Mouse (Mus musculus) stomach, embryonic 16.5 days (tissue): Measurements from ENCODE around the gene Cabp1. TPM values are rescaled to one million over a fixed set of nuclear protein-coding genes. Genes with fewer than 3 reads are reported as not detected.
"Not testable (repeated sequence)": the region's sequence is repeated elsewhere in the genome, so short reads cannot be mapped to it uniquely, and the experiment has no call there.

Source experiments
- ATAC-seq: fragments of 200-750 bp; cut with Nextera tagmentation; 2 replicates; pipeline ENCODE4 v1.8.0; 2017; ENCODE audit warnings: moderate number of reproducible peaks, moderate TSS enrichment; ENCODE audit not compliant: insufficient read depth, low FRiP score
- H3K27ac ChIP-seq: fragments of 300-500 bp; sonication (generic); 2 replicates; pipeline ENCODE4 v1.5.1; 2014; ENCODE audit warnings: low read length
- H3K27me3 ChIP-seq: fragments of 300-500 bp; sonication (generic); 2 replicates; pipeline ENCODE4 v1.6.1; 2014; ENCODE audit warnings: low read length, control low read depth, mixed read lengths; ENCODE audit not compliant: control insufficient read depth, insufficient read depth
- H3K36me3 ChIP-seq: fragments of 300-500 bp; sonication (generic); 2 replicates; pipeline ENCODE4 v1.6.1; 2014; ENCODE audit warnings: low read length; ENCODE audit not compliant: control insufficient read depth, insufficient read depth
- H3K4me1 ChIP-seq: fragments of 300-500 bp; sonication (generic); 2 replicates; pipeline ENCODE4 v1.6.1; 2014; ENCODE audit warnings: low read length, control low read depth, mixed read lengths; ENCODE audit not compliant: control insufficient read depth, insufficient read depth
- H3K4me2 ChIP-seq: fragments of 300-500 bp; sonication (generic); 2 replicates; pipeline ENCODE4 v1.6.1; 2014; ENCODE audit warnings: low read depth, low read length, mixed read lengths
- H3K4me3 ChIP-seq: fragments of 300-500 bp; sonication (generic); replicated peaks from 2 replicates; pipeline ENCODE4 v1.5.1; 2014; ENCODE audit warnings: mild to moderate bottlenecking, low read length
- H3K9ac ChIP-seq: fragments of 300-500 bp; sonication (generic); 2 replicates; pipeline ENCODE4 v1.6.1; 2014; ENCODE audit warnings: low read length
- H3K9me3 ChIP-seq: fragments of 300-500 bp; sonication (generic); replicated peaks from 2 replicates; pipeline ENCODE4 v1.6.1; 2016; ENCODE audit warnings: low read length, control low read depth; ENCODE audit not compliant: control insufficient read depth
- WGBS: fragments of 180-500 bp; shearing (Covaris S2); extraction: QIAGEN DNeasy Blood & Tissue Kit; methylation state at CpG from one replicate; pipeline ENCODE4 v1.1.7; 2014; 5-methylcytosine and 5-hydroxymethylcytosine counted together
- polyA plus RNA-seq: library from polyadenylated mRNA; unstranded; fragments of >200 nt; fragmentation: Nextera tagmentation; extraction: Ambion mirVana; gene quantifications from 2 replicates; pipeline ENCODE4 v1.2.1, GENCODE M21; 2015

The Cabp1 gene
- polyA plus RNA-seq, 1 experiment from 2014 or later = 1.4 TPM

GRCm38 (mm10) chr5:115167396-115167795 is 26.8 kb downstream of the Cabp1 start:
- 63% methylated on average over 6 of the region's 6 CpGs for WGBS
- Histone ChIP-seq H3K36me3 (no peaks in the 10 kb centered on the region), H3K4me2 (no peak overlapping the region), H3K4me3 (no peak overlapping the region), H3K27me3 (no peaks in the 10 kb centered on the region), H3K4me1 (peaks cover 27% of the 10 kb centered on the region), H3K9ac (no peak overlapping the region), H3K9me3 (no peaks in the 10 kb centered on the region), H3K27ac (peak overlapping the region; percentile 14; the same call in 1 of the 2 replicates)
- no peak for ATAC-seq

- WGBS = 73% methylated on average over 7 of the region's 7 CpGs
- H3K9ac ChIP-seq = no peak overlapping the region
- peaks cover 27% of the 10 kb centered on the region for H3K4me1 ChIP-seq
- no peak overlapping the region for H3K4me3 ChIP-seq
- no peaks in the 10 kb centered on the region for H3K9me3 ChIP-seq
- no peak for ATAC-seq
- no peaks in the 10 kb centered on the region for H3K27me3 ChIP-seq
- peak overlapping the region; percentile 70 for H3K27ac ChIP-seq
- H3K4me2 ChIP-seq = no peak overlapping the region
- no peaks in the 10 kb centered on the region for H3K36me3 ChIP-seq
These were observed 27.4 kb downstream of the Cabp1 start for GRCm38 (mm10) chr5:115166815-115167194.

- H3K9ac ChIP-seq = no peak overlapping the region
- H3K4me2 ChIP-seq = no peak overlapping the region
These were observed 28.0 kb downstream of the Cabp1 start for GRCm38 (mm10) chr5:115165895-115166814.

GRCm38 (mm10) chr5:115165351-115165750 is 28.8 kb downstream of the Cabp1 start:
- H3K4me2 ChIP-seq = no peak overlapping the region
- no peak overlapping the region for H3K9ac ChIP-seq
- H3K4me3 ChIP-seq = no peak overlapping the region
- H3K36me3 ChIP-seq = no peaks in the 10 kb centered on the region
- H3K27ac ChIP-seq = no peak overlapping the region
- H3K9me3 ChIP-seq = no peaks in the 10 kb centered on the region
- ATAC-seq = no peak
- H3K4me1 ChIP-seq = peaks cover 27% of the 10 kb centered on the region
- WGBS = 60% methylated on average over 9 of the region's 9 CpGs
- H3K27me3 ChIP-seq = no peaks in the 10 kb centered on the region

More at GRCm38 (mm10) chr5:115165895-115166814, 28.0 kb downstream of the Cabp1 start:
- Histone ChIP-seq H3K27ac (peak overlapping the region; percentile 70), H3K4me1 (peaks cover 27% of the 10 kb centered on the region), H3K9me3 (no peaks in the 10 kb centered on the region), H3K27me3 (no peaks in the 10 kb centered on the region), H3K4me3 (no peak overlapping the region), H3K36me3 (no peaks in the 10 kb centered on the region)
- WGBS = 40% methylated on average over 11 of the region's 11 CpGs
- peak; percentile 23 for ATAC-seq

GRCm38 (mm10) chr5:115164446-115164845 is 29.7 kb downstream of the Cabp1 start:
- not testable (repeated sequence) for ATAC-seq, H3K36me3 ChIP-seq, H3K4me2 ChIP-seq, H3K27ac ChIP-seq, H3K9me3 ChIP-seq, H3K4me3 ChIP-seq, H3K27me3 ChIP-seq, H3K9ac ChIP-seq
- peaks cover 23% of the 10 kb centered on the region for H3K4me1 ChIP-seq
- 66% methylated on average over 4 of the region's 4 CpGs for WGBS

DNA sequence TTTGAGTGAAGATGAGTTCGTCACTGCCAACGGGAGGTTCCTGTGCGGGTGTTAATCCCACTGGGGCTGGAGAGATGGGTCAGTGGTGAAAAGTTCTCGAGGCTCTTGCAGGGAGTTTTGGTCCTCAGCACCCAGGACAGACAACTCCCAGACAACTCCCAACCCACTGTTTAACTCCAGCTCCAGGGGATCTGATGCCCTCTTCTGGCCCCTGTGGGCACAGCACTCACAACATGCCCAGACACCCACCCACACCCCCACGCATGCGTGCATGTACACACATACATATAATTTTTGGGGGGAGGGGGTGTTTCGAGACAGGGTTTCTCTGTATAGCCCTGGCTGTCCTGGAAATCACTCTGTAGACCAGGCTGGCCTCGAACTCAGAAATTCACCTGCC is 30.6 kb downstream of the Cabp1 start:
- Histone ChIP-seq H3K27ac (no peak overlapping the region), H3K4me2 (no peak overlapping the region), H3K4me1 (peaks cover 21% of the 10 kb centered on the region), H3K4me3 (no peak overlapping the region), H3K27me3 (no peaks in the 10 kb centered on the region), H3K9ac (no peak overlapping the region; the same call in 1 of the 2 replicates), H3K36me3 (no peaks in the 10 kb centered on the region), H3K9me3 (no peaks in the 10 kb centered on the region)
- no peak for ATAC-seq
- 40% methylated on average over 8 of the region's 8 CpGs for WGBS

- not testable (repeated sequence) for ATAC-seq, H3K27ac ChIP-seq, H3K9ac ChIP-seq, H3K36me3 ChIP-seq, H3K4me3 ChIP-seq, H3K9me3 ChIP-seq, H3K4me2 ChIP-seq, H3K27me3 ChIP-seq
- peaks cover 15% of the 10 kb centered on the region for H3K4me1 ChIP-seq
- 100% methylated on average over 1 of the region's 1 CpGs for WGBS
These were observed 32.3 kb downstream of the Cabp1 start for GRCm38 (mm10) chr5:115161940-115162279.

- Histone ChIP-seq H3K9me3 (no peaks in the 10 kb centered on the region), H3K9ac (peak overlapping the region; percentile 46; the same call in 1 of the 2 replicates), H3K4me2 (no peak overlapping the region; the same call in 1 of the 2 replicates), H3K36me3 (no peaks in the 10 kb centered on the region), H3K4me1 (peaks cover 15% of the 10 kb centered on the region), H3K27me3 (no peaks in the 10 kb centered on the region), H3K4me3 (no peak overlapping the region), H3K27ac (peak overlapping the region; percentile 41)
- 47% methylated on average over 13 of the region's 13 CpGs for WGBS
- ATAC-seq = no peak
These were observed 32.9 kb downstream of the Cabp1 start for GRCm38 (mm10) chr5:115161064-115161939.

DNA sequence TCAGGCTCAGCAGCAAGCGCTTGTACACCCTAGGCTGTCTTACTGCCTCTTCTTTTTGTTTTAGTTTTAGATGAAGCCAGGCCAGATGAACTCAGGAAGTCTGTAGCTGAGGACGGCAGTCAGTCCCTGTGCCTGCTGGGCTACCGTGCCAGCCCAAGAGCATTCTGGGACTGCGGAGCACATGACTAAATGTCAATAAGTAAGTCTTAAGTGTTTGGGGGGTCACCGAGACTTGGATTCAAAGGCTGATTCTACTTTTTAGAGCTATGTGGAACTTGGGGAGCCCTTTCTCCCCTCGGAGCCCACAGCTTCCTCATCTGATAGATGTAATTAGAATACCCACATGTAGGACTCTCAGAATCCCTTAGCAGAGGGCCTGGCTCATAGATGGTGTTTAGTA is 33.5 kb downstream of the Cabp1 start:
- H3K4me1 ChIP-seq = peaks cover 16% of the 10 kb centered on the region
- H3K27me3 ChIP-seq = no peaks in the 10 kb centered on the region
- WGBS = 70% methylated on average over 6 of the region's 6 CpGs
- peak overlapping the region; percentile 41; the same call in 1 of the 2 replicates for H3K27ac ChIP-seq
- ATAC-seq = no peak
- H3K9me3 ChIP-seq = no peaks in the 10 kb centered on the region
- no peak overlapping the region for H3K4me3 ChIP-seq
- no peak overlapping the region for H3K4me2 ChIP-seq
- no peak overlapping the region for H3K9ac ChIP-seq
- no peaks in the 10 kb centered on the region for H3K36me3 ChIP-seq
